Mouse (Mus musculus) cerebellum, adult 2 months (tissue): ENCODE measurements around the gene Inava.

Experiments used
- CTCF ChIP-seq: fragments of 200-500 bp; IDR thresholded peaks from 2 replicates; pipeline ENCODE4 v1.5.1; 2011; ENCODE audit warnings: low read depth, mild to moderate bottlenecking, control low read depth, low read length, moderate library complexity, borderline replicate concordance; ENCODE audit not compliant: insufficient read depth
- POLR2A ChIP-seq: fragments of 200-500 bp; IDR thresholded peaks from 2 replicates; pipeline ENCODE4 v1.6.1; 2011; ENCODE audit warnings: low read length, control low read depth, borderline replicate concordance; ENCODE audit not compliant: insufficient read depth

- TF ChIP-seq POLR2A (no peak), CTCF (no peak)
These were observed 54.5 kb downstream of the Inava start for GRCm38 (mm10) chr1:136179511-136180001.
